Mouse (Mus musculus) liver, adult 2 months (tissue): ENCODE data around the gene Awat1. TPM values are rescaled to one million over a fixed set of nuclear protein-coding genes. Genes with fewer than 3 reads are reported as not detected.
A peak's percentile ranks its signal among the peaks of the same experiment; 100 is the strongest.

Source experiments
- DNase-seq: peaks from one replicate; pipeline ENCODE4 v3.0.0-alpha.2; 2011; ENCODE audit warnings: low read depth, low spot score; ENCODE audit errors: extremely low read depth
- H3K27ac ChIP-seq: fragments of 200-500 bp; replicated peaks from 2 replicates; pipeline ENCODE4 v1.5.1; 2012; ENCODE audit warnings: low read depth, mild to moderate bottlenecking, control low read depth, inconsistent platforms, low read length; ENCODE audit not compliant: insufficient read depth
- H3K27me3 ChIP-seq: fragments of 200-500 bp; 2 replicates; pipeline ENCODE4 v1.6.1; 2012; ENCODE audit warnings: mild to moderate bottlenecking, moderate library complexity, low read length, inconsistent platforms; ENCODE audit not compliant: control insufficient read depth, insufficient read depth
- H3K36me3 ChIP-seq: fragments of 200-500 bp; 2 replicates; pipeline ENCODE4 v1.6.1; 2012; ENCODE audit warnings: low read length, inconsistent platforms; ENCODE audit not compliant: control insufficient read depth, insufficient read depth
- H3K4me1 ChIP-seq: fragments of 200-500 bp; 2 replicates; pipeline ENCODE4 v1.6.1; 2011; ENCODE audit warnings: low read length; ENCODE audit not compliant: control insufficient read depth, insufficient read depth
- H3K4me3 ChIP-seq: fragments of 200-500 bp; 2 replicates; pipeline ENCODE4 v1.5.1; 2011; ENCODE audit warnings: low read depth, mild to moderate bottlenecking, control low read depth, low read length, moderate library complexity; ENCODE audit not compliant: insufficient read depth
- H3K79me2 ChIP-seq: fragments of 200-500 bp; 2 replicates; pipeline ENCODE4 v1.6.1; 2012; ENCODE audit warnings: inconsistent platforms, mild to moderate bottlenecking, low read length, moderate library complexity; ENCODE audit not compliant: control insufficient read depth, insufficient read depth
- H3K9ac ChIP-seq: fragments of 200-500 bp; 2 replicates; pipeline ENCODE4 v1.6.1; 2012; ENCODE audit warnings: low read depth, mild to moderate bottlenecking, control low read depth, inconsistent platforms, low read length
- CTCF ChIP-seq: fragments of 200-500 bp; IDR thresholded peaks from 2 replicates; pipeline ENCODE4 v1.5.1; 2011; ENCODE audit warnings: low read depth, low read length, control low read depth
- POLR2A ChIP-seq: fragments of 200-500 bp; IDR thresholded peaks from 2 replicates; pipeline ENCODE4 v1.6.1; 2011; ENCODE audit warnings: low read length, control low read depth; ENCODE audit not compliant: insufficient read depth; ENCODE audit errors: extremely low read depth
- WGBS: fragments of 180-500 bp; shearing (Covaris S2); methylation state at CpG from one replicate; pipeline ENCODE4 v1.1.7; 2018; 5-methylcytosine and 5-hydroxymethylcytosine counted together
- polyA plus RNA-seq: library from polyadenylated mRNA; depleted of rRNA; stranded (reverse); fragments of >200 nt; gene quantifications from 2 replicates; pipeline ENCODE4 v1.2.3, GENCODE M21; 2012
- total RNA-seq: library from RNA; depleted of rRNA; stranded (reverse); fragments of >200 nt; gene quantifications from 2 replicates; pipeline ENCODE4 v1.2.3, GENCODE M21; 2014

The Awat1 gene
- total and polyA plus RNA-seq, 2 experiments, result not detected

DNA sequence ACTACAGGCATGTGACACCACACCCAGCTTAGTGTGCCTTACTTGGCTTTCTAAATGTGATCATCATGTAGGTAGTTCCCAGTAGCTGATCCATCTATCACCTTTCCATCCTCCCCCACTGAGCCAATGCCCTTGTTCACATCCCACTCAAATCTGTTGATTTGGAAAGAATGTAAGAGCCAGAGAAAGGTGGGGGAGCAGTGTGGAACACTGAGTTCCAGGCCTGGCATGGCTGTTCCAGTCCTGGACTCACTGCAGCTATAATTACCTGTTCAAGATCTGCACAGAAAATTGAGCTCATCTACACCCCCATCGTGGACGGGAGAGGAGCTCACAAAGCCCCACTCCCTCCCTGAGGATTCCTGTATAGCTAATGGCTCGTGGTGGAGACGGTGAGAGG is 27.7 kb downstream of the Awat1 start:
- WGBS, result 85% methylated on average over 4 of the region's 4 CpGs
- H3K4me1 ChIP-seq, result no peaks in the 10 kb centered on the region
- no peak for TF ChIP-seq CTCF
- no peak for TF ChIP-seq POLR2A
- no peak overlapping the region for H3K27ac ChIP-seq
- H3K4me3 ChIP-seq, result no peak overlapping the region
- H3K79me2 ChIP-seq, result no peaks in the 10 kb centered on the region
- H3K36me3 ChIP-seq, result no peaks in the 10 kb centered on the region
- no peak for DNase-seq
- no peak overlapping the region for H3K9ac ChIP-seq
- no peaks in the 10 kb centered on the region for H3K27me3 ChIP-seq

DNA sequence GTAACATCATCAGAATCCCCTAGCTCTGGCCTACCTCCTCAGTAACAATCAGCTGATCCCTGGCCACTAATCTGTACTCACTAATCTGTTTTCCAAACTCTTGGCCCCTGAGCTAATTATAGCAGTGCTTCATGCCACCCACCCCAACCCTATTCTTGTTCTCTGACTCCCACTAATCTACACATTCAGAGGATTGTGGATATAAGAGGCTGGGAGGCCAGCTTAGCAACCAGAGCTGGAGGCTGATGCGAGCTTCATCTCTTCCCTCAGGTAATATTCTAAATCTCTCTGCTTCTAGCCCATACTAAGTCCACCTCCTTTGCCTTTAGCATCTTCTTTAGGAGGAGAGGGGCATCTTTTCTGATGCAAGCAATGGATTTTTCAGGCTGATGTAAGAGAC is 33.3 kb downstream of the Awat1 start, which contains the start of gene Arr3:
Arr3 (plus strand) TSS at position 184 of the 400 bp plus-strand sequence.
- 94% methylated on average over 1 of the region's 1 CpGs for WGBS
- Histone ChIP-seq H3K36me3 (no peaks in the 10 kb centered on the region), H3K27me3 (no peaks in the 10 kb centered on the region), H3K4me3 (no peak within 1 kb of the TSS), H3K79me2 (no peaks in the 10 kb centered on the region), H3K9ac (no peak within 1 kb of the TSS), H3K27ac (no peak within 1 kb of the TSS), H3K4me1 (no peaks in the 10 kb centered on the region)
- DNase-seq, result no peak
- TF ChIP-seq CTCF (no peak), POLR2A (no peak)

DNA sequence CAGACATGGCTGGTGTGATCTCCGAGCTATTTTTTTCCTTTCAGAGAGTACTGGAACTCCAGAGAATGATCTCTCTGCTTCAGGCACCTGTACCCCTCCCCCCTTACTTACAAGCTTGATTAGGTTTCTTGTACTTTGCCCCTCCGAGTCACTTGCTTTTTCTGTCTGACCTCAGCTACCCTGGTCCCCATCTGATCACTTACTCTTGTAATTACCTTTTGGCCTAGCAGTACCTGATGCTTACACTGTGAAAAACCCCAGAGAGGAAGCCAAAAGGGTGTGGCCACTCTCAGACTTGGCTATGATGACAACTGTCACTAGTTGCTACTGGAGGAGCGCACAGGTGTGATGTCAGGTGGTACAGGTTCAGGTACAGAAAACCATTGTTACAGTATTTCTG is 46.4 kb downstream of the Awat1 start:
- 49% methylated on average over 3 of the region's 3 CpGs for WGBS
- no peak for TF ChIP-seq POLR2A
- no peak for TF ChIP-seq CTCF
- Histone ChIP-seq H3K27me3 (no peaks in the 10 kb centered on the region), H3K4me1 (no peaks in the 10 kb centered on the region), H3K79me2 (no peaks in the 10 kb centered on the region), H3K9ac (no peak overlapping the region), H3K27ac (no peak overlapping the region), H3K4me3 (no peak overlapping the region), H3K36me3 (peaks cover 5% of the 10 kb centered on the region; the same call in 1 of the 2 replicates)
- DNase-seq, result peak; percentile 21

GRCm38 (mm10) chrX:100621366-100621765 is 49.3 kb downstream of the Awat1 start:
- Histone ChIP-seq H3K4me1 (peaks cover under 1% of the 10 kb centered on the region; the same call in 1 of the 2 replicates), H3K79me2 (no peaks in the 10 kb centered on the region), H3K36me3 (peaks cover 5% of the 10 kb centered on the region; the same call in 1 of the 2 replicates), H3K9ac (no peak overlapping the region), H3K4me3 (no peak overlapping the region), H3K27ac (no peak overlapping the region), H3K27me3 (no peaks in the 10 kb centered on the region)
- no peak for DNase-seq
- 45% methylated on average over 2 of the region's 2 CpGs for WGBS
- no peak for TF ChIP-seq POLR2A

GRCm38 (mm10) chrX:100624242-100624641 is 52.2 kb downstream of the Awat1 start:
- 93% methylated on average over 4 of the region's 4 CpGs for WGBS
- H3K27me3 ChIP-seq, result no peaks in the 10 kb centered on the region
- H3K4me3 ChIP-seq, result no peak overlapping the region
- H3K4me1 ChIP-seq, result peaks cover 2% of the 10 kb centered on the region; the same call in 1 of the 2 replicates
- no peak for DNase-seq
- H3K9ac ChIP-seq, result no peak overlapping the region
- H3K36me3 ChIP-seq, result peaks cover 5% of the 10 kb centered on the region; the same call in 1 of the 2 replicates
- H3K79me2 ChIP-seq, result no peaks in the 10 kb centered on the region
- no peak overlapping the region for H3K27ac ChIP-seq
- TF ChIP-seq CTCF, result no peak
- TF ChIP-seq POLR2A, result no peak

- peak overlapping the region; percentile 71 for H3K4me3 ChIP-seq
- H3K36me3 ChIP-seq, result peaks cover 5% of the 10 kb centered on the region; the same call in 1 of the 2 replicates
- H3K27me3 ChIP-seq, result no peaks in the 10 kb centered on the region
- DNase-seq, result no peak
- no peak for TF ChIP-seq POLR2A
- no peak for TF ChIP-seq CTCF
- H3K27ac ChIP-seq, result no peak overlapping the region; the same call in 1 of the 2 replicates
- H3K9ac ChIP-seq, result peak overlapping the region; percentile 63
- no peaks in the 10 kb centered on the region for H3K79me2 ChIP-seq
- H3K4me1 ChIP-seq, result peaks cover 2% of the 10 kb centered on the region; the same call in 1 of the 2 replicates
- 8% methylated on average over 7 of the region's 7 CpGs for WGBS
Observed at GRCm38 (mm10) chrX:100625146-100625545, 53.1 kb downstream of the Awat1 start.
